Mouse (Mus musculus) cerebellum, postnatal 36 days (tissue): ENCODE data around the gene Marc2.

Source experiments
- DNase-seq, 2 experiments: peaks; one replicate each; pipeline ENCODE4 v3.0.0; 2021 to 2022; ENCODE audit warnings: mixed read lengths in 2 of 2

Marc2 gene

DNA sequence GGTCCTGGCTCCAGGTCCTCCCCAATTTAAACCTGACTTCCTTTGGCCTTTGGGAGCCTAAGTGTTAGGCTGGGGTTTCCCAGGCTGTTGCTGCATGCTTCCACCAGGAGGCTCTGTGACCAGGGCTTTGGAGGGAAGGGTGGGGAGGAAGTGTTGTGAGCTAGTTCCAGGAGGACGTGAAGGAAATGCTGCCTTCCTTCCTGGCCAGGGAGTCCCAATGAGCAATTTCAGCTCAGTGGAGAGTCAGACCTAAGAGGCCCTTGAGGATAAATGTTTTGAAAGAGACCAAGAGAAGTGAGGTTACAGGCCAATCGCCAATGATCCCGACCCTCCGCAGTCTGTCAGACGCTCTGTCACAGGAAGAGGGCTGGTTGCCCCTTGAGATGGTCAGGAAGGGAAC, 7.1 kb upstream of the Marc2 start:
- peak; percentile 47 to 63 for DNase-seq

DNA sequence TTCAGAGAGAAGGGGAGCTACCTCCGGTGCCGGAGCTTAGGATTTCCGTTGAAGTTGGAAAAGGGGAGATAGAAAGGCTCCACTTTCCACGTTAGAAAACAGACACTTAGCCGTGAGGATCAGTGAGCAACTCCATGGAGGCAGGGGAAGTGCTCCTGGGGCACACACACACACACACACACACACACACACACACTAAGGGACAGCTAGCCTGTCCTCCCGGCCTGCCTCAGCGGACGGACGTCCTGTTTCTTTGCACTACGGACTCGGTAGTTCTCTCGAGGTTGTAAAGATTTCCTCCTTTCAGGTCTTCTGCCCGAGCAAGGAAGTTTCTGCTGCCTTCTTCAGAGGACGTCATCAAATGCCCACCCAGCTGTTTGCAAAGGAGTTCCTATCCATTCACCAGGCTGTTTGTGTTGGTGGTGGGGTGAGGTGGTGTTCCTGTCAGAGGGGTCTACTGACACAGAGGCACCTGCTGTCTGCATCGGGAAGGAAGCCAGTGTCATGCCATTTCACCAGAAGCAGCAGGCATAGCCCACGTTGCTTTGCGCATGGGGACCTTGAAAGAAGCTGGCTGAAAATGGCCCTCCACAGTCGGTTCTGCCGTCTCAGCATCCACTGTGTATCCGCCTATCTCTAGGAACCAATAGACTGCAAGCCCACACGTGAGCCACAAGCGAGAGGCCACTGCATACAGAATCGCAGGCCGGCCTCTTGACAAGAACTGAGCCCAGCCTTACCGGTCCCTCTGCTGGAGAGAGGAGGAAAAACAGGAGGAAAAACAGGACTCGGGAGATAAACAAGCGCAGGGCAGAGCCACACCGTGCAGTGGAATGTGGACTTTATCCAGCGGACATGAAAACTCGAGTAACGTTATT, 5.7 kb upstream of the Marc2 start:
- peak; percentile 65 to 72 for DNase-seq

DNA sequence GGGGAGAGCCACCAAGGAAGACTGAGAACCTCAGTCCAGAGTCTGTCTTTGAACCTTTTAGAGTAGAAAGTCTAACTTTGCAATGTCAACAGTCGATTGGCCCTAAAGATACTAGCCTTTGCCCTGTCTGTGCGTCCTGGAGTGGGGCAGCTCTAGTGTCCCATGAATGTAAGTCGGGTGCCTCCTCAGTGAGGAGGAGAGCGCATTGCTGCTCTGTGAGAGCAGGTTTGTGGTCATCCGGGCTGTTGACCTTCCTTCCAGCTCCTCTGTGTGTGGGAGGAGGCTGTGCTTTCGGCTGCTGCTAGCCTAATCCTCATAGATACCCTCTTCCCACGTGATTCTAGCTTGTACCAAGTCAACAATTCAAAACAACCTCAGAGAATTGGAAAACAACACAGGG, 4.9 kb upstream of the Marc2 start:
- DNase-seq, result no peak

DNA sequence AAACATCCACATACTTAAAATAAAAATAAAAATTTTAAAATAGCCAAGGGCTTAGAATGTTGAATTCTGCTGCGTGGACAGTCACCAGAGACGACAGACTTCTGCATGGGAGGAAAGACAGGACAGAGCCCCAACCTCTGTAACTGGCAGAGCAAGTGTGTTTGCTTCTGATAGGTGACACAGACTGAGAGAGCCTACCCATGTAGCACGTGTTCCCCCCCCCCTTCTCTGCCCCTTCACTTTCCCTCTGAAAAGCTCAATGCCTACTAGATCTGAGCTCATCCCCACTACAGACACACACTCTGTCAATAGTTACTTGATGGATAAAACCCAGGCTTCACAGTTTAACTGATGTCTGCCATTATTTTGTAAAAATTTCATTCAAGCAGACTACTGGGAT, 722 bp upstream of the Marc2 start:
- DNase-seq, result no peak

DNA sequence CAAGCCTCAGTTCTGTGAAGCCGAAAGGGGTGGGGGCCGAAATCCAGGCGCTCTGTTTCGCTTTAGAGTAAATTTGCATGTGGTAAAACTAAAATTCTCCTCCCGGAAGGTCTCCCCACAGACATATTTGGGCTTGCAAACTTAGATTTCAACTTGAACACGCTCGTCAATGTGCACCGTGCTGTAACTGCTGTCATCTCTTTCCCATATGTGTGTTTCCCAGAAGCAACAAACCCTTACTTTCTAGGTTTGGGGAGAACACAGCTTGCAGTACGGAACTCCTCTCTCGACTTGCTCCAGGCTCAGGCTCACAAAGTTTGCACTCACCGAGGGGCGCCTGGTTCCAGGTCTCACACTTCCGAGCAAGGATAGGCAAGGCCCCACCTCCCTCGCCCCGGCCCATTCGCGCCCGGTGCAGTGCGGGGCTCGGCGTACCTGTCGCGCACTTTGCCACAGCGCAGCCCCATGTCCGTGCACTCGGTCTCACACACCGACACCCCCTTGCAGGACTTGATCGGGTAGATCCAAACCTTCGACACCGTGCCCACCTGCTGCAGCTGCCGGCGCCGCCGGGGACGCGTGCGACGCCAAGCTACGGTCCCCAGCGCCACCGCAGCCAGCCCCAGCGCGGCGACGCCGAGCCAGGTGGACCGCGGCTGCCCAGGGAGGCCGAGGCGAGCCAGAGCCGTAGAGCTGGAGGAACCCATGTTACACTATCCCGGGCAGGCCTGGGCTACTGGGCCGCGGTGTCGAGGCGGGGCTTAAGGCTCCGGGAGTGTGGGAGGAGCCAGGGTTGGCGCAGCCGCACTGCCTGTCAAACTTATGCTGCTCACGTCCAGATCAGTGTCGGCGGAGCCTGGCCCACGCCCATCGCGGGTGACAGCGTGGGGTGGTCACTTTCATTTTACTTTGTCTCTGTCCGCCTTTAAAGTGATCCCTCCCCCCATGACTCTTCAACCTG, 860 bp downstream of the Marc2 start:
- peak; percentile 76 to 80 for DNase-seq

DNA sequence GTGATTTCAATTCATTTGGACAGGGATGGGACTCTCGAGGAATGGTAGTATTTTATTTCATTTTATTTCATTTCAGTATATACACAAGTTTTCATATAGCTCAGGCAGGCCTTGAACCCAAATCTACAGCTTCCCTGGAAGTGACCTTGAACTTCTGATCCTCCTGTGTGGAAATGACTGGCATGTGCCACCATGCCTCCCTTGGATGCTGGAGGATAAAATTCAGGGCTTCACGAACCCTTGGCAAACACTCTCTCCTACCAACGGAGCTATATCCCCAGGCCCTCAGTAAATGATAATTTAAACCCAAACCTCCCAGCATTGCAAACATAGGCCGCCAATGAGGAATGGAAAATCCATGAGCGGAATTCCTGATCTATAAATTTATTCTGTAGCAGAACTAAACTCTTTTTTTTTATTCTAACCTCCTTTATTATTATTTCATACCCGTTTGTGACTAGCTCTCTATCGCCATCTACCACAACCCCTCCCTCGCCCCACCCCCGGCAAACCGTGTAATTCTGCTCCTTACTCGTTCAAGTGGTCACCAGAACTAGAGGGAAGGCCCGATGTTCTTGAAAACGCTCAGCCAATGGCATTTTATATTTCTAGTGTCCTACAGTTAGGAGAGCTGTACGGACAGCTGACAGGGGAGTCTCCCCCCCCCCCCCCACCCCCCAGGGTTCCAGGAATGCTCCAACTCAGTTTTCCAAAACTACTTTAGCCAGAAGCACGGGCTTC, 1.8 kb downstream of the Marc2 start:
- DNase-seq, result peak in 1 of 2 experiments; percentile 11

DNA sequence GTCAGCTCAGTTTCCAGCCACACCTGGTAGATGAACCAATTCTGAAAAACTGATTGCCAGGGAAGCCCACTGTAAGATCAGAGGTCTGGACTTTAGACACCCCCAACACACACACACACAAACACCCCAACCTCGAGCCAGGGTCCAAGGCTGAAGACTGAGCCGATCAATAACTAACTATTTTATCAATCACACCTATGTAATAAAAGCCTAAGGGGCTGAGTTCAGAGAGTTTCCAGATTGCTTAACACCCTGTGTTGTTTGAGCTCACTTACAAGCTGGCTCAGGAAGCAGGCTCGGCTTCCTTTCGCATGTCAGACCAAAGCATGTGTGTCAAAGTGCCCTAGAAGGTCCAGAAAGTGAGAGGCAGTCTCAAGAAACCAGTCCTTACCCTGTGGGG, 8.6 kb downstream of the Marc2 start:
- no peak for DNase-seq

DNA sequence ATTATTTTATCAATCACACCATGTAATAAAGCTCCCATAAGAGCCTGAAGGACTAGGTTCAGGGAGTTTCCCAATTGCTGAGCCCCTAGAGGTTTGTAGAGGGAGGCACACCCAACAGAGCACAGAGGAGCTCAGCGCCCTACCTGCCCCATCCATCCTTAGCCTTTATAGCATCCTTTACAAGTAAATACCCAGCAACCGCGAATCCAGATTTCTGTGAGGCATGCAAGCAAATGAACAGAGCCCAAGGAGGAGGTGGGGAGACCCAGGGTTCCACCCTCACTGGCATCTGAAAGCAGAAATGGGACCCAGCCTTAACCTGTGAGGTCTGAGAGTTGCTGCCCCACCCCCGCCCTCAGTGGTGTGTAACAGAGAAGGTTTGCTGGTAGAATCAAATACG, 9.9 kb downstream of the Marc2 start:
- no peak for DNase-seq

DNA sequence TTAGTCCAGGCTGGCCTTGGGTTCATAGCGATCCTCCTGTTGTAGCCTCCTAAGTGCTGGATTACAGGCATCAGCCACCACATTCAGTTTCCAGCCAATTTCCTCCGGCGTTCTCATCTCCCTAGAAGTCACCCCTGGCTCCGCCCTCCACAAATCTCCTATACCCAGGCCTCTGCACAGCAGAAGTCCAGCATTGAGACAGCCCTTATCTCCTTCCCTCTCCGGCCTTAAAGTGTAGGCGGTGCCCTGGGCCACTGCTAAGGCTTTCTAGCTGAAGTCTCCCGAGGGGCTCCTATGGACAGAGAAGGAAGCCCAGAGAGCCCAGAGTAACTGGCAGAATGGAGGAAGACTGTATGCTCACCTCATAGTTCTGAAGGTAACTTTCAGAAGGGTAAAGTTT, 12.8 kb downstream of the Marc2 start:
- no peak for DNase-seq

DNA sequence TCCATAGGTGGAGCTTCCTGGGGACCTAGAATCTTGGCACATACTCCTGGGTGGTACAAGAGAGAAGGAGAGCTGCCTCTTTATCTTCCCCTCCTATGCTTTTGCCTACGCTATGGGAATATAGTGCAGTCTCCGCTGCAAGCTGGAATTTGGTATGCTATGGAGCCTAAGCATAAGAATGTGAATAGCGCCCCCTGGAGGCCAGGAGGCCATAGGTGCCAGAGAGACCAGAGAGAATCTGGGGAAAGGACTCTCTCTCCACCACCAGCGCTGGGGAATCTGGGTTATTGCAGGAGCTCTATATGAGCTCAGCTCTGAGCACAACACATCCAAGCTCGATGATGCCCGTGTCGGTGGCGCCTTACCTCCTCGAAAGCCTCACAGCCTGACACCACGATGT, 14.0 kb downstream of the Marc2 start:
- DNase-seq, result no peak

DNA sequence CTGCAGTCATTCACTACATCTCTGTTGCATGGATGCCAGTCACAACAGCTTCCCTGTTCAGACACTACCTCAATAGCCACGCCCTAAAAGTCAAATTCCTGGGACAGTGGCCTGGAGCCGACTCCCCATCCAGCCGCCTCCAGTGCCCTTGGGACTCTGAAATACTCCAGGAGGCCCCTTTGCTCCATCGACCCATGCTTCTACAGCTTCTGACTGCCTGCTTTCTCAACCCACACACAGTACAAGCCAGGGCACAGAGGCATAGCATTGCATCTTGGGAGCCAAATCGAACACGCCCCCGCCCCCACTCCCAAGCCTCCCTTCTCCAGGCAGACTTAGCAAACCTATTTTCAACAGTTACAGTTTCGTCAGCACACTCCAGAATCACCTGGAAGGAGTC, 16.4 kb downstream of the Marc2 start:
- DNase-seq, result no peak

DNA sequence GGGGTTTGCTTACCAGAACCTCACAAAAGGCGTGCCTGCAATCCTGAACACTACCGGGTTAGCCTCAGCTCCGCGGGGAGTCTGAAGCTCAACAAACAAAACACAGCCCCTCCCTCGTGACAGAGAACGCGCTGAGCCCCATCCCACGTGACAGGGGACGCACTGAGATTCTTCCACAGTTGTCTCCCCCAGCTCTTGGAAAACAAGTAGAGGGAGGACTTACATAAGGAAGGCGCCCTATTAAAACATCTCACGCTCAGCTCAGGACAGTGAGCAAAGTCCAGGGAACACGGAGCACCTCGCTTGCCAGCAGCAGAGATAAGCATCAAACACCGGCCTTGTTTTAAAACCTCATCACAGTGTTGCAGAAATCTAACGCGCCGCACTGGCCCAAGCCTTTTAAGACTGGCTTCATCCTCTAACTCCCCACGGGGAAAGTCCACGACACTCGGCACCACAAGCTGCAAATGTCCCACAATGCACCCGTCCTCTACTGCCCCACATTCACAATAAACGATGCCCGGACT, 19.0 kb downstream of the Marc2 start:
- no peak for DNase-seq

DNA sequence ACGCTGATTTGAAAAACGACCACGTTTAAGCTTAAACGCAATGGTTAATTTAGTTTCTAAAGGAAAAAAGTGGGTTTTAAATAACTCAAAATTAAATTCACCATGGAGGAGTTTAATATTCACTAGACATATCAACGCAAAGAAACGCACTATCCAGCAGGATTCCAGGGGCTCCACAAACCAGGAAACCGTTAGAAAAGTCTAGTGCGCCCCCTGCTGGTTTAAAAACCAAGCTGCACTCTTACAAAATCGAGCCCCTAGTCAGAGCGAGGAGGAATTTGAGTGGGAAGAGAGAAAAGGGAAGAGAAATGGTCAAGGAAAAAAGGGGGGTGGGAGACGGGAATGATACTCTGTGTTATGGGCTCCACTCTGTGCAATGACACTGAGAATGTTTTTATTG, 21.2 kb downstream of the Marc2 start:
- DNase-seq, result peak; percentile 26 to 33

DNA sequence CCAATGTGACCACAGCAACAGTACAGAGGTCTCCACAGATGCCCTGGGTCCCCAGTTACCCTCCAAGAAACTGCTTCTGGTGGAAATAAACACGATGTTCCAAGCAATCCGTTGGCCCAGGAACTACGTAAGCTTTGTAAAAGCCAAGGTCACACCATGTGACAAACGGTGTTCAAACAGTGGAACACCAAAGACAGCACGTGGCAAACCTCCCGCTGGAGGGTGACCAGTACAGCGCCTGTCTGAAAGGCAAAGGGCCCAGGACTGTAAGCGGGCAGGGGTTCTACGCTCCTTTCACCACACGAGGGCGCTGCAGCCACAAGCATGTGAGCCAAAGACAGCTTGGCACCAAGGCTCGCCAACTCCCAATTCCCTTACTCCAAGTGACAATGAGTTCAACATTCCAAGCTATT, 21.8 kb downstream of the Marc2 start:
- peak; percentile 83 to 86 for DNase-seq

DNA sequence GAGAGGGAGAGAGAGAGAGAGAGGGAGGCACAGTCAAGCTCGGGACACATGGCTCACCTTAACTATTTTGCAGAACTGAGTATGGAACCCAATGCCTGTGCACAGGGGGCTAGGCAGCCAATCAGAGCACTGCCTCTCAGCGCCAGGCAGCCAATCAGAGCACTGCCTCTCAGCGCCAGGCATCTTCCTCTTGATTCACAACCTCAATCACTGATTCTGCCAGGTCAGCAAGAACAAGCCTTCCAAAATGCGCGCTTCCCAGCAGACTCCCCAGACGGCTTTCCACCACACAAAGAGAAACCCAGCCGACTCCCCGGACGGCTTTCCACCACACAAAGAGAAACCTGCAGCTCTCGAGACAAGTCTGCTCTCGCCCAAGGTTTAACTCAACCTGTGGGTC, 23.6 kb downstream of the Marc2 start:
- DNase-seq, result peak in 1 of 2 experiments; percentile 13

DNA sequence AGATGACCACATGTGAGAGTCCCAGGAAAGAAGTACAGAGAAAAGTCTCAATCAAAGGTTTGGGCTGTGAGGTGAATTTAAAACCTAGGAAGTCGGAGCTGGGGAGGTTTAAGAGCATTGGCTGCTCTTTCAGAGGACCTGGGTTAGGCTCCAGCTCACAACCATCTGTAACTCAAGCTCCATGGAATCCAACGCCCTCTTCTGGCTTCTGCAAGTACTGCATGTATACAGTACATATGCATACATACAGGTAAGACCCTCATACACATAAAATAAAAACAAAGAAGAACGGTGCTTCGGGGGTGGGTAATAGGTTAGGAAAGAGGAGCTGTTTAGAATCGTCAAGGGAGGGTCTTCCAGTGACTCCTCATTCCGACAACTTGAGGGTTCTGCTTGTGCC, 28.5 kb downstream of the Marc2 start:
- DNase-seq, result no peak

DNA sequence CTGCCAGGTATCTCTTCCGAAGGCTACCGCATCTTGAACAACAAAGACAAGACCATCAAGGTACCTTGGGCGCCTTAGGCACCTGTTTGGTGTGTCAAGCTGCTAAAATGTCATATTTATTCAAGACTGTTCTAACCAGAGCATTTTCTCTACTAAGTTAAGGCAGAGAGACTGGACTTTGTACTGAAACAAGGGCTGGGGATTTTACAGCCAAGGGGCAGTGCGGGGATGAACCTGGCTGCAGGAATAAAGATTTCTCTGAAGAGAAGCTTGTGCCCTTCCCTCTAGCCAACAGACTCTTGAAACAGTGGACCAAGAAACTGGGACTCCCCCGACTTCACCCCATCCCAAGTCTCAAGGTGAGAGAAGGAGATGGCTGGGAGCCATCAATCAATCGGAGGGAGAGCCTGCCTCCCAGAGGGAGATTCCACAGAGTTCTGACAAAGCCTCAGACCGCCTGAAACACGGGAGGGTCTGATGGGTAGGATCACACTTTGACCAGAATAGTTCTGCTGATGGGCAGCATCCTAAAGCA, 34.5 kb downstream of the Marc2 start:
- DNase-seq, result no peak

DNA sequence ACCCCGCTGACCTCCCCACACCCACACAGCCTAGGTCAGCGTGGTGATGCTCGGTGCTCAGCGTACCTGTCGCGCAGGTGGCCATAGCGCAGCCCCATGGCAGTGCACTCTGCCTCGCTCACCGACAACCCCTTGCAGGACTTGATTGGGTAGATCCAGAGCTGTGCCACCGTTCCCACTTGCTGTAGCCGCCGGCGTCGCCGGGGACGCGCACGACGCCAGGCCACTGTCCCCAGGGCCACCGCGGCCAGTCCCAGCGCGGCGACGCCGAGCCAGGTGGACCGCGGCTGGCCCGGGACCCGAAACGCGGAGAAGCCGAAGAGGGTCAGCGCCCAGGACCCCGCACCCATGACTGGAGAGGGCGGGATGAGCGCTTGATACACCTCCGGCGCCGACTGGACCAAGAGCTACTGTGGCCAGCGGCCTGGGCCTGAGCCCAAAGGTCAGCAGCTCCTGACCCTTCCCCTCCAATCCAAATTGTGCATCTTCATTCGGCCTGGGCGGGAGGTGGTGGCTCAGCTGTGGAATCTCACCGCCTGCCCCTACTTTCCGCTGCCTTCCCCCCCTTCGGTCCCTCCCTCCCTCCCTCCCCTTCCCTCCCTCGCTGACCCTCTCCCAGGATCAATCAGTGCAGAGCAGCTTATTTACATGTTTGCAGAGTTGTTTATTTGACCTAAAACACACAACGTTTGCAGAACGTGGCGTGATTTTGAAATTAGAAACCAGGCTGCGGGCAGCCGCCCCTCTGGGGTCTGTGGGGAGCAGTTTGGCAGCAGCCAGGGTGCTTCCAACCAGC, 35.3 kb downstream of the Marc2 start, which contains the start of gene Marc1:
Gene Marc1, minus strand, starts transcription at position 534 of the 796 bp plus-strand sequence.
- DNase-seq, result no peak

DNA sequence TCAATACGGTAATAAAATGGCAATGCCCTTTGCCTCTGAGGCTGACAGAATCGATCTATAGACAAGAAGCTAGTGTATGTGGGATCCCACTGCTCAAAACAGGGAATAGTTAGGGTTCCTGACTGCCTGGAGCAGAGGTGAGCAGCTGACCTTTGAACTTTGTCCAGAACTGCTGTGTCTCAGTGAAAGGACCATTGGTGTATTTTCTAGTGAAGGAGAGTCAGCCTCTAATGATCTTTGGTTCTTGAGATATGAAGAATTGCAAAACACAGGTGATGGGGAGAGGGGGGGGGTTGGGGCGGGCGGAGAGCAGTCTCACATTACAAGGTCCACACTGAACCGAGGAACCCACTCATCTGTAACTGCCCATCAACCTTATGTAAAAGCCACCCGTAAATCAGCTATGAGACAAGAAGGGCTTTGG, 36.7 kb downstream of the Marc2 start:
- no peak for DNase-seq

DNA sequence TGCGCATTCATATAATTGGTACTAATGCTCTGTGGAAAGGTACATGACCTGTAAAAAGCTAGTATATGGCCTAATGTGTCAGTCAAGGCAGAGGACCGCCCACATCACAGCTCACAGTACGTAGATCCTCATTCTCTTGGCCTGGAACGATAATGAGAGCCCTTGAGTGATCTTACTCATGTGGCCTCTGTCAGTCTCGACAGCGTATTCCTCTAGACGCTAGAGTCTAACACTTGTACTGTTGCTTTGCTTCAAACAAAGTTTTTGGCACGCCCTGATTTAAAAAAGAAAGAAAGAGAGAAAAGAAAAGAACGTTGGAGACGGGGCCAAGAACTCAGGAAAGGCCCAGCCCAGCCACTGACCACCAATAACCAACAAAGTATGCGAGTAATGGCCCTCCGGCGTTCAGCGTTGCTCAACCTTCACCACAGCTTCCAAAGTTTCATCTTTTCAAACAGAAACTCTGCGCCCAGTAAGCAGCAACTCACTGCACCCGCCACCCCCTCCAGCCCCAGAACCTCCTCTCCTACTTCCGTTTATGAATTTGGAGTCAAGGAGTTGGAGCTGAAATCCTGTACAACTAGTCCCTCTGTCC, 37.7 kb downstream of the Marc2 start:
- no peak for DNase-seq
